Mouse (Mus musculus) myocyte (in vitro differentiated cells): ENCODE measurements around the gene Tbx21.

Source experiments
- POLR2A ChIP-seq: IDR thresholded peaks from one replicate; pipeline ENCODE4 v1.6.1; 2011; ENCODE audit warnings: low read depth, mild to moderate bottlenecking, control low read depth, moderate library complexity; ENCODE audit not compliant: insufficient read length
- POLR2AphosphoS2 ChIP-seq: IDR thresholded peaks from one replicate; pipeline ENCODE4 v1.6.1; 2011; ENCODE audit warnings: low read depth, control low read depth; ENCODE audit not compliant: insufficient read length
- USF1 ChIP-seq: IDR thresholded peaks from one replicate; pipeline ENCODE4 v1.6.1; 2011; ENCODE audit warnings: low read depth, mild to moderate bottlenecking, control low read depth, moderate library complexity

DNA sequence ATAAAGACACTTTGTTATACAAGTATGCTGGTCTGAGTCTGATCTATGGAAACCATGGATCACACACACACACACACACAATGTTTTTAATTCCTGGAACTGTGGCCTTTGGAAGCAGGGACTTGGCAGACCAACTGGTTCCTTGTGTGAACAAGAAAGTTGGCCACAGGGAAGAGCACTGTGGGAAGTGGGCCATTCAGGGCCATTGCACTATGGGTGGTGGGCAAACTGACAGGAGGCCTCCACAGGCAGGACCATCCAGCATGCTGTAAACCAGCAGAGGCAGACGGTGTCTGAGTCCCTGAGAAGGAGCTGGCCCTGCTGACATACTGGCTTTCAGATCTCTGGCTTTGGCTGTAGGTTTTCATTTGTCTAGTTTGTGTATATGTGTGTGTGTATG, 45.8 kb downstream of the Tbx21 start:
- TF ChIP-seq POLR2AphosphoS2 = no peak
- TF ChIP-seq POLR2A = no peak
- no peak for TF ChIP-seq USF1
